Mouse (Mus musculus): ENCODE data around the gene Slitrk3.
A peak's percentile ranks its signal among the peaks of the same experiment; 100 is the strongest.
"Not testable (repeated sequence)": the region's sequence is repeated elsewhere in the genome, so short reads cannot be mapped to it uniquely, and the experiment has no call there.

Slitrk3 gene

DNA sequence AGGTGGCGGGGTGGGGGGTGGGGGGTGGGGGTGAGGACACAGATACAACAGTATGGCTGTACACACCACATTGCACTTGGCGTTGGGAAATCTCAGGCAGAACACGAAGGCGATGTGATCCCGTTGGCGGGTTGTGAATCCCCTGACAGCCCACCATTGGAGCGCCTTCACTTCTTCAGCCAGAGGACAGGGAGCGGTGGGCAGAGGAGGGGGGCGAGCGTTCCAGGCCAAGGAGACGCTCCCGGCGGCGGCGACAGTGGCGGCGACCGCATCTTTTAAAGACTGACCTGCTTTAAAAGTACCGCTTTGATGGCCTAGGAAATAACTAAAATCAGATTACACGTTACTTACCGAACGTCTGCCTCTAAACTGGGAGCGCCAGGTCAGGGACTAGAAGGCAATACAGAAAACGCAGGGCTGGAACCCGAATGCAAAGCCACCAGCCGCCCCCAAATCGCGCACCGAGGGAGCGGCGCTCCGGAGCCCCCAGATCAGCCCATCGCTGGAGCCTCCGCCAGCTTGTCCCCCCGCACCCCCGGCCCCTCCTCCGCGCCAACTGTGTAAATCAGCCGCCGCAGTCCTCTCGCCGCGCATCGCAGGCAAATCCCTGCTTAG lies at the start of gene Slitrk3:
TSS of gene Slitrk3 (minus strand) at position 607 of the 615 bp plus-strand sequence.
- peak; percentile 27 for DNase-seq

DNA sequence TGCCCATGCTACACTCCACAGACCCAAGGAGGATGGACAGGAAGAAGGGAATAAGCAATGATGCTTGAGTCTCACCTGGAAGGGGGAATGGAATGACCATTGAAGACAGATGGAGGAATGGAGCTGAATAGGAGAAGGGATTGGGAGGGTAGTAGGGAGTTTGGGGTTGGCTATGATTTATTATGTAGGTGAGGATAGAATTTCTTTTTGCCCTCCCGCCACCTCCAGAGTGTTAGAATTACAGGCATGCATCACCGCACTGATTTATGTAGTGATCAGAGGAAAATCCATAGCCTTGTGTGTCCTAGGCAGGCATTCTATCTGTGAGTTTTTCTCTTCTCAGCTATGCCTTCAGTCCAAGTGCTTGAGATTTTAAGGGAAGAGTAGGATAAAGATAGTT lies 36.8 kb upstream of the Slitrk3 start:
- not testable (repeated sequence) for DNase-seq

DNA sequence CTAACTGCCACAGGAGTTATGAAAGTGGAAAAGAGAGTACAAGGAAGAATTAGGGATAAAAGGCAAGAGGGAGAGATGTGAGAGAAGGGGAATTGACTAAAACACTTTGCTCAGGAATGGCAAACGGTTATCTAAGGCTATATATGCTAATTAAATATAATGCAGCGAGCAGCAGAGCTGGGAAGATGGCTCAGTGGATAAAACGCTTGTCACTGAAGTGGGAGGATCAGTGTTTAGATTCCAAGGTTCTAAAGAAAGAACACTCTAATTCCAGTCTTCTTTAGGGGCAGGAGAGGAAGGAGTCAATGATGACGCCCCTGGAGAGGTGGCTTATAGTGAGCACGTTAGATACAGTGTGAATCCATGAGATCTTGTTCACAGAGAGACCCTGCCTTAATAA lies 27.0 kb upstream of the Slitrk3 start:
- no peak for DNase-seq

DNA sequence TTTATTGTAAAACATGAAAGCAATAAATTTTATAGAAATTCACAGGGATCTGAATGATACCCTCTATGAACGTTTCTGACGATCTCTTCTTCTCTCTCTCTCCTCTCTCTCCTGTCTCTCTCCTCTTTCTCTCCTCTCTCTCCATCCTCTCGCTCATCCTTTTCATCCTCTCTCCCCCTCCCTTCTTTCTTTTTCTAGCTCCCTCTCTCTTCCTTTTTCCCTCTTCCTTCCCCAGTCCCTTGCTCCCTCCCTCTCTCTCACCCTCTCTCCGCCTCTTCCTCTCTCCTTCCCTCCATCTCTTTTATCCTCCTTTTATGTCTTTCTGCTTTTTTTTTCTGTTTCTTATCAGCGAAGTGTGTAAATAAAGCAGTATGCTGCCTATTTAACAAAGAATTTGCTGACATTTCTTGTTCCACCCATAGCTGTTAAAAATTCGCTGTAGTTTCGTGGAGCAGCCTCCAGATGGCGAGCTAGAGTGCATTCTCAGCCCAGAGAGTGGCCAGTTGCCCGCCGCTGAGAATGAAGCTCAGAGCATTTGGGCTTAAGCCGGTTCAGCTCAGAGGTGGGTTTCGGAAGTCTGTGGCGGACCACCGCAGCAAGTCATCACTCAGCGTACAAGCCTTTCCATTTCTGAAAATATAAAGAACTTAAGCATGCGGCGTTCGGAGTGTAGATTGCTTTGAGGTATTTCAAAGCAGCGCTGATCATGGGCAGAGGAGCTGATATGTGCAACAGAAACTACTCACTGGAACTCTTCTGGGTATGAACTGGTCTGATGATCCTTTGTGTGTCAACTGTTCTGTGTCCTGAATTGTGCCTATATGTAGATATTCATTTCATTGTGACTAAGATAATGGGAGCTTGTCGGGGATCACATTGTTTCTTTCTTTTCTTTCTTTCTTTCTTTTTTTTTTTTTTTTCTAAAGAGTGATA lies 8.5 kb upstream of the Slitrk3 start:
- peak; percentile 66 for DNase-seq

DNA sequence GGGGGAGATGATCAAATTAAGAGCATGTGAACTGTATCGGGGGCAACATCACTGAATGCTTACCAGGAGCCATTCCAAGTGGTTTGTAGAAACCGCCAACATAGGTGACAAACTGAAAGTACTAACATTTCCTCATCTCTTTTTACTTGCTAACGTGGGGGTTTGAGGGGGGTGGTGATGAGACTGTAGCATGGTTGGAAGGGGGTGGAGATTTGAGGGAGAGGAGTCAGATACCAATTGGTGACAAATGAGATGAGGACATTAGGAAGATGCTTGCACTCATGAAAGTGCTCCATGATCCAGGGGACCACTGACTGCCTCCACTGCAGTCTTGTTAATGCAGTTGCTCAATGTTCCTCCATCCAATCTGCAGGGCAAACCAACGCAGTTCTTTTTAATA lies 587 bp upstream of the Slitrk3 start:
- no peak for DNase-seq

DNA sequence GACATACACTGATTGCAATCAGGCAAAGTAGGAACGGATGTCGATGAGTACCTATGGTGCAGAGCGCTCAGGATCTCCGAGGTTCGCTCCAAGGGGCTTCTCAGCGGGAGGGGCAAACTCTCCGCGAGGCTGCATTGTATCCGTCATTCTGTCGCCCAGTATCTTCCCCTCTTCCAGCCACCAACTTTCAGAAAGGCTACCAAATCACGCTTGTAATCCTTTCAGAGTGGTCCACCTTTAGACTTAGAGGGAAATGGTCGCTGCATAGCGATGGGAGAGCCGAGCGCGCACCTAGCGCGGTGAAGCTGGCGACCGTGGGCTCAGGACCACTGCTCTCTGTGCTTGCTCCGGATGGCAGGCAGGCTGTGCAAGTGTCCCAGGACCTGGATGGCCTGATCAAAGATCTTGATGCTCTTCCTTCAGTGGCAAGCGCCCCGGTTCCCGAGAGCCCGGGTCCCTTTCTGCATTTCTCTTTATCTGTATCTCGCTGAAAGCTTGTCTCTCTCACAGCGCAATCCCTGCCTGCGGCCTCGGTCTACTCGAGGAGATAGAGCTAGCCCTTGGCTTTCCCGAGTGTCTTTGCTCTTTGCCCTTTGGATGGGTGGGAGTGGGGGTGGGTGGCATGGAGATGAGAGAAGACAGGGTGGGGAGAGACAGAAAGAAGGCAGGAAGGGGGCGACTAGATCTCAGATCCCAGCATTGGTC lies 959 bp downstream of the Slitrk3 start:
- peak; percentile 33 for DNase-seq

DNA sequence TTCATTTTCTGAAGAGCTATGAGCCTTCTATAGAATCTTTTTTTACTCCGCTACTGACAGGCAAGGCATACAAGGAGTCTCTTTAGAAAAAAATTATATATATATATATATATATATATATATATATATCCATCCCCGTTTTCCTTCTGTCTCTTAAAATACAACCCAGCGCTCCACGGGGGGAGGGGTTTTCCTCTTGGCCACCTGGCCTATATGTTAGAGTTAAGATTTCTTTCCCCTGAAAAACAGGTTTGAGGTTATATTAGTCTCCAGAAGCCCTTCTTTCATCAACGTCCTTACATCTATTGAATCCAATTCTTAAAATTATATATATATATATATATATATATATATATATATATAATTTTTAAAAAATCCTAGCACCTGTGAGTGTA lies 1.6 kb downstream of the Slitrk3 start:
- DNase-seq, result peak; percentile 24

DNA sequence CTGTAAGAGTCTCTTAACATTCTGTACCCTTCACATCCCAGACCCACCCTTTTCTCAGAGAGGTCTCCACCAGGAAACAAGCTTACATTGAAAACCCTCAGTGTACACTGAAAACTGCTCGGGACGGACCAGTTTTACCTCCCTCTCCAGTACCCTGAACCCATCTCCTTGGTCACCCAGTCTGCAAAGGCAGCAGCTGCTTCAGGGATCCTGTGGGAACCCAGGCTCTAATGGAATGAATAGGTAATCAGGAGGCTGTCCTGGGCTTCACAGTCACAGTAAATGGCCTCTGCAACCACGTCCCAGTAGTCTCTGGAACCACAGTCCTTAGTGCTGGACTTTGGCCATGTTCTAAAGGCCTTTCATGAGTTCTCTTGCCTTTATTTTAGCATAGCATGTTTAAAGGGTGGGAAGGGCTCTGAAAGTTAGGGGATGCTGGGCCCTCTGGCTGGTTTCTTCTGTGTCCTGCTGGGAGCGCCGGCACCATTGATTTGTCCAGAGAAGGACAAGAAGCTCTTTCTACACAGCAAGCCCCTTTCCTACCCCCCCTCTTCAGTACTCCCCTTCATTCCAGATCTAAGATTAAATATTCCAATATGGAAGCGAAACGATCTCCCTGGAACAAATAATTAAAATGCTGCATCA lies 2.1 kb downstream of the Slitrk3 start:
- DNase-seq, result peak; percentile 14

DNA sequence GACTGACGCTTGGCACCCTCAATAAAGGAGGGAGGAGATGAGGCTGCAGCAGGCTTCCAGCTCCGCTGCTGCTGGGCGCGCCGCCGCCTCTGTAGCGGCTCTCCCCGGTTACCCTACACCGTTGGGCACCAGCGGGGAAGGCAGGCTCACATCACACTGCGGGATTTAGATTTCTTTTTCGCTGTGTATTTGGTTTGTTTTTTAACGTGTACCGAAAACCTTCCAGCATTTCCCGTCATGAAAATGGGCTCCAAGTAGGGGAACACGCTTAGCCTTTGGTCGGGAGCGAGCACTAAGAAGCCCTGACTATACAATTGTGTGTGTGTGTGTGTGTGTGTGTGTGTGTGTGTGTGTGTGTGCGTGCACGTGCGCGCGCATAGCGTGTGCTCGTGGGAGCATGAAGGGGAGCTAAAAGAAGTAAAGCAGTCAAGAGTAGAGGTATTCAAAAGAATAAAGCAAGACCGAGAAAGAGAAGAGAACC lies 4.1 kb downstream of the Slitrk3 start:
- peak; percentile 39 for DNase-seq

DNA sequence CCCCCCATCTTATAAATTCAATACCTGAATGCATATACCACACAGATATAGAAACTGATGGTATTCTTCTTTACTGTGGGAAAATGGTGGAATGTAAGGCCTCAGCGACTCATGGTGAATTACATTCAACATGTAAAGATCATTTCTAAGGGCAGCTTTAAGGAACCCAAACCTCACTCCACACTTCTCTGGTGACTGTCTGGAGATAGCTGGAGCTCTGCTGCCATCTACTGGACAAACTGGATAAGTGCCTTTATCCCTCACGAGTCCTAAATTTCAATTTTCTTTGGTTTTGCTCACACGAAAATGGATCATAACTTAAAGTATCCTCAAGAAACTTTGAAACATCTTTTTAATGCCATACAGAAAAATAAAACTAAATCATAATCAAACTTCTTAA lies 11.4 kb downstream of the Slitrk3 start:
- DNase-seq, result peak; percentile 53

DNA sequence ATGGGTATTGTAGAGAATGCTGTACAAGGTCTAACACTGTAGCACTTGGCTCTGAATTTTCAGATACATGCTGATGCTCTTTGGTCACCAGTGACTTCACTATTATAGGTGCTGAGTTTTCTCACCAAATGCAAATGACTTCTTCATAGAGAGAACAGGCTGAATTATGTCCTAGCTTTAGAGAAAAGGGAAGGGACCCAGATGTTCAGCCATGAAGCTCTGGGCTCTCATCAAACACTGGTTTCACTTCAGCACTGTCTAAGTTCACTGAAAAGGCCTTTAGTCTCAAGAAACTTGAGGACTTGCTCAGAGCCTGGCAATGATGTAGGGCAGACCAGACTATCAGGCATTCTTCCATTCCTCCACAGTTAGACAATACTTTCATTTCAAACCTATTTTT lies 15.3 kb downstream of the Slitrk3 start:
- DNase-seq, result no peak

DNA sequence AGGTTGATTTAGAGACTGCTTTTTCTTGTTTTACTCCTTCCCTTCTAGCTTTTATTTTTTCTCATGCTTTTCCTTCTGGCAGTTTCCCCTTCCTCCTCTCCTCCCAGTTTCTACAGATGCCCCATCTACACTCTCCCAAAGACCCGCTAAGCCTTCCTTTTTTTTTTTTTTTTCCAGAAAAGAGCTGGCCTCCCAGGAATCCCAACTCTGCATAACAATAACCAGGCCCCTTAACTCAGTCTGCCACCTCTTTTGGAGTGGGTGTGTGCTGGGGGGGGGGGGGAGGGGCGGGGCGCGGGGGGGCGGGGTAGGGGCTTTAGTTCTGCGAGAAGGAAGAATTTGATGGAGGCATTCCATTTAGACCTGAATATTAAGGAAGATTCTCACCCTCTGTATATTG lies 51.6 kb downstream of the Slitrk3 start:
- no peak for DNase-seq

DNA sequence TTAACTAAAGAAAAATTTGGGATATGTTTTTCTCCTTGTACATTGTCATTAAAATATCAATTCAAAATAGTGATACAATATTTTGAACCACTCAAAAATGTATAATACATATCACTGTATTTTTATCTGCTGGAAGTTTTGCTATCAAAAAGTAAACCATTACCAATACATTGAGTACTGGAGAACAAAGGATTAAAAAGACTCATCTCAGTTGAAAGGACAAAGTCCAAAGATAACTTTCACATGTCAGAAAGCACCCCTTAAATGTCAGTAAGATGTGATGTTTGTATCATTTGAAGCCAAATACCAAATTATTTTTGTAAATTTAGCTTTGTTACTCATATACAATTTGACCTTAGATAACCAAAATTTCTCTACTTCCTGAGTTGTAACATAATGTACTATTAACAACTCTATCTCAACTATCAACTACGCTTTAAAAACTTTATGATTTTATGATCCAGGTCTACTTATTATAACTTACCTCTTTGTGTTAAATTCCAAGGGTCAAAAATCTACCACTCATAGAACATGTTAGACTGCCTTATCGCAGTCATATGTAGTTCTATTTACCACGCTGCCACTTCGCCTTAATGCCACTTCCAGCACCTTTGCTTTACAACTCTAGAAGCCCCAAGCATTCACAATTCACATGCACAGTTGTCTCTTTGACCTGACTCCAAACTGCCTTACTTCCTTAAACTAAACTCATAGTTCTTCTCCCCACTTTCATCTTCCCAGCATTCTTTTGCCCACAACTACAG lies 54.5 kb downstream of the Slitrk3 start:
- DNase-seq, result no peak

DNA sequence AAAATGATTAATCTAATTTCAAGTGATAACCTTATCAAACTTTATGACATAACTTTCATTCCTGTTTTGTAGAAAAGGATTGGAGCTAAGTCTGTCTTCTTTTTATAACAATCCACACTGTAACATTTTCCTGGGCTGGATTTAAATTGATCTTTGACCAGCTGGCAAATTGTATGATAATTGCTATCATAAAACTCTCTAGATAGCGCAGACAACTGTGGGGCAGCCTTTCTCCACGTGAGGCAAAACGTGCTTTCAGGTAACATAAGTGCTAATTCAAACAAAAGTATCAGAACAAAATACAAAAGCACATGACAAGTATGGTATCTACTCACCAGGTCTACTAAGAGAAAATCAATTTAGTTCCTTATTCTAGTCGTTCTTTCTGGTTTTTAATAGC lies 60.1 kb downstream of the Slitrk3 start:
- DNase-seq, result no peak

Data from cerebellum, adult 9-10 months (tissue).